Mouse (Mus musculus) spleen, adult 2 months (tissue): ENCODE results near the gene Hdgfl2. TPM values are rescaled to one million over a fixed set of nuclear protein-coding genes. Genes with fewer than 3 reads are reported as not detected.

Source experiments
- DNase-seq, 2 experiments: peaks; one replicate each; pipeline versions ENCODE4 v3.0.0 to v3.0.0-alpha.2; 2012 to 2021; ENCODE audit warnings: low spot score in 2 of 2, low read depth in 1 of 2
- H3K27ac ChIP-seq: fragments of 200-500 bp; 2 replicates; pipeline ENCODE4 v1.5.1; 2012; ENCODE audit warnings: low read length, inconsistent platforms; ENCODE audit not compliant: insufficient read depth
- H3K27me3 ChIP-seq: fragments of 200-500 bp; 2 replicates; pipeline ENCODE4 v1.6.1; 2012; ENCODE audit warnings: mild to moderate bottlenecking, moderate library complexity, low read length, inconsistent platforms; ENCODE audit not compliant: control insufficient read depth, insufficient read depth
- H3K36me3 ChIP-seq: fragments of 200-500 bp; 2 replicates; pipeline ENCODE4 v1.6.1; 2012; ENCODE audit warnings: mild to moderate bottlenecking, low read length, inconsistent platforms; ENCODE audit not compliant: control insufficient read depth, insufficient read depth
- H3K4me1 ChIP-seq: fragments of 200-500 bp; 2 replicates; pipeline ENCODE4 v1.6.1; 2011; ENCODE audit warnings: inconsistent platforms; ENCODE audit not compliant: control insufficient read depth, insufficient read depth, insufficient read length
- H3K4me3 ChIP-seq: fragments of 200-500 bp; 2 replicates; pipeline ENCODE4 v1.5.1; 2011; ENCODE audit warnings: mild to moderate bottlenecking, inconsistent platforms; ENCODE audit not compliant: insufficient read depth, insufficient read length; ENCODE audit errors: extremely low read depth
- CTCF ChIP-seq: fragments of 200-500 bp; IDR thresholded peaks from 2 replicates; pipeline ENCODE4 v1.5.1; 2011; ENCODE audit warnings: mild to moderate bottlenecking, inconsistent platforms; ENCODE audit not compliant: insufficient read depth, insufficient read length, insufficient replicate concordance; ENCODE audit errors: extremely low read depth
- POLR2A ChIP-seq: fragments of 200-500 bp; IDR thresholded peaks from 2 replicates; pipeline ENCODE4 v1.6.1; 2011; ENCODE audit warnings: low read depth, low read length, inconsistent platforms
- WGBS: fragments of 180-500 bp; shearing (Covaris S2); methylation state at CpG from one replicate; pipeline ENCODE4 v1.1.7; 2018; 5-methylcytosine and 5-hydroxymethylcytosine counted together
- polyA plus RNA-seq: library from polyadenylated mRNA; depleted of rRNA; stranded (reverse); fragments of >200 nt; gene quantifications from 2 replicates; pipeline ENCODE4 v1.2.3, GENCODE M21; 2012; rRNA removed

Gene Hdgfl2
- 42.3 and 52.3 TPM in 2 replicates for polyA plus RNA-seq

- DNase-seq, result peak; percentile 99 to 100
- Histone ChIP-seq H3K27ac (peak within 1 kb of the TSS; percentile 69; the same call in 1 of the 2 replicates), H3K27me3 (no peaks in the 10 kb centered on the region), H3K36me3 (peaks cover 8% of the 10 kb centered on the region; the same call in 1 of the 2 replicates), H3K4me3 (peak within 1 kb of the TSS; percentile 97), H3K4me1 (peaks cover 14% of the 10 kb centered on the region)
- TF ChIP-seq CTCF, result no peak
- TF ChIP-seq POLR2A, result peak; percentile 76
- WGBS, result under 1% methylated on average over 61 of the region's 61 CpGs
Measured at GRCm38 (mm10) chr17:56078880-56079795, at the start of gene Hdgfl2. TSS of gene Hdgfl2 (plus strand) at chr17:56079634.

DNA sequence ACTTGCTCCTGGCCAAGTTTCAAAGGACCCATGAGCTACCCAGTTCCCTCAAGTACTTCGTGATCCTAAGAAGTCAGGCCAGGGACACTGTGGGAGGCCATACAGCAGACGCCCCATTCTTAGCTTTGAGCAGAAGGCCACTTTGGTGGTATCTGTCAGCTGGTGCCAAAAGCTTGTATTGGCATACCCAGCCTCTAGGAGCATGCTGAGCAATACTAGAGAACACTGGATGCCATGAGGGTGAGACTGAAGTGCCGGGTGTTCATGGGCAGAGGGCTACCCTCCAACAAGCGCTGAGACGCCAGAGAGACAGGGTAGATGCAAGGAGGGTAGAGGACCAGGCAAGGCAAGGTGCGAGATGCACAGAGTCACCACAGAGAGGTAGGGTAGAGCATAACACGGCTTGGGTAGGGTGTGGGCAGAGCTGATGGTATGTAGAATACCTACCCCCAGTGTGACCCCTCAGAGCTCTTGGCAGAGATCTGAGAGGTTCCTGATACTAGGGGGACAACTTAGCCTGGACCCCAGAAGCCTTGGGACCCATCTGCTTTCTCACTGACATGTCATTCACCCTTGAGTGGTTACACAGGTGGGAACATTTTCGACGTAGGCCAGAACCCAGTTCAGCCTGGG lies 49.1 kb upstream of the Hdgfl2 start:
- WGBS, result 72% methylated on average over 9 of the region's 9 CpGs
- Histone ChIP-seq H3K27ac (peak overlapping the region; percentile 37; the same call in 1 of the 2 replicates), H3K36me3 (0 out of 2 replicates have a peak, but pooled peaks cover 2% of the 10 kb centered on the region), H3K4me3 (no peak overlapping the region), H3K27me3 (no peaks in the 10 kb centered on the region), H3K4me1 (peaks cover 40% of the 10 kb centered on the region; the same call in 1 of the 2 replicates)
- TF ChIP-seq POLR2A (no peak), CTCF (no peak)
- DNase-seq, result no peak

DNA sequence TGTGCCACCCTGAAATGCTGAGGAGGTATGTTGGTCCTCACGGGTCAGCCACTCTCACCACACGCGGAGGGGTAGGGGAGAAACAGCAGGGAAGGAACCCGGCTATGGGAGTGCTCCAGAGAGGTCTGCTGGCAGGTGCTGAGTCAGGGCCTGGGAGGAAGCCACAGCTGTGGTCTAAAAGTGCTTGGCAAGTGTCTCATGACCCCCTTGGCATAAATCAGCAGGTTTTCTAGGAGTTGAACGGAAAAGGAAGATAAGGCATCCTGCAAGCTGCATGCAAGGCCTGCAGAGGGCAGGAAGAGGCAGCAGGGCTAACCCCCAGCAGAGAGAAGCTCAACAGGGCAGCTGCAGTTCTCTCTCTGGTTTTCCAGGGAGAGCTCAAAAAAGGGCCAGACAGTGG lies 48.5 kb upstream of the Hdgfl2 start:
- no peak for TF ChIP-seq CTCF
- TF ChIP-seq POLR2A, result no peak
- Histone ChIP-seq H3K4me1 (peaks cover 39% of the 10 kb centered on the region; the same call in 1 of the 2 replicates), H3K36me3 (0 out of 2 replicates have a peak, but pooled peaks cover 2% of the 10 kb centered on the region), H3K27me3 (no peaks in the 10 kb centered on the region), H3K4me3 (no peak overlapping the region), H3K27ac (peak overlapping the region; percentile 37; the same call in 1 of the 2 replicates)
- DNase-seq, result no peak
- WGBS, result 22% methylated on average over 5 of the region's 5 CpGs

GRCm38 (mm10) chr17:56031431-56031830 lies 48.0 kb upstream of the Hdgfl2 start:
- Histone ChIP-seq H3K27ac (no peak overlapping the region), H3K36me3 (0 out of 2 replicates have a peak, but pooled peaks cover 2% of the 10 kb centered on the region), H3K4me1 (peaks cover 38% of the 10 kb centered on the region; the same call in 1 of the 2 replicates), H3K4me3 (no peak overlapping the region), H3K27me3 (no peaks in the 10 kb centered on the region)
- no peak for DNase-seq
- WGBS, result 79% methylated on average over 7 of the region's 7 CpGs
- TF ChIP-seq POLR2A (no peak), CTCF (no peak)

- TF ChIP-seq POLR2A, result no peak
- no peak for TF ChIP-seq CTCF
- DNase-seq, result no peak
- Histone ChIP-seq H3K4me1 (peaks cover 38% of the 10 kb centered on the region; the same call in 1 of the 2 replicates), H3K36me3 (0 out of 2 replicates have a peak, but pooled peaks cover 2% of the 10 kb centered on the region), H3K4me3 (no peak overlapping the region), H3K27ac (peak overlapping the region; percentile 55), H3K27me3 (no peaks in the 10 kb centered on the region)
- 65% methylated on average over 6 of the region's 6 CpGs for WGBS
Measured at GRCm38 (mm10) chr17:56032127-56032733, 47.2 kb upstream of the Hdgfl2 start.

DNA sequence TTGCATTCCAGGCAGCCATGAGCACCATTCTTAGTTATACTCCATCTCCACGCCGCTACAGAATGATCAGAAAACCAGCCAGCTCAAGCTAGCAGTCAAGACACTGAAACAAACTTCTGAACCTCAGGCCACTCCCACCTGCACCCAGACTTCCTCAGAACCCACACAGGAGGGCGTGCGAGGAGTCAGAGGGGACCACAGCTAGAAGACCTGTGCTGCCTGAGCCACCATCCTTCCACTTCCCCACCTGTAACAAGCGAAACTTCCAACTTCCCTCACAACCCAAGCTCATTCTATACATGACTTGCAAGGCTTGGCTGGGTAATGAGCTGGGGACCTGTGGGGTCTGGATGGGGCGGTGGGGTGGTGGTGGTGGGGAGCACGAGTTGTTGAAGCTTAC lies 46.6 kb upstream of the Hdgfl2 start:
- WGBS, result 14% methylated on average over 7 of the region's 7 CpGs
- no peak for TF ChIP-seq POLR2A
- no peak for TF ChIP-seq CTCF
- peak in 1 of 2 experiments; percentile 67 for DNase-seq
- Histone ChIP-seq H3K4me3 (no peak overlapping the region), H3K4me1 (peaks cover 35% of the 10 kb centered on the region; the same call in 1 of the 2 replicates), H3K27me3 (no peaks in the 10 kb centered on the region), H3K27ac (peak overlapping the region; percentile 15; the same call in 1 of the 2 replicates), H3K36me3 (0 out of 2 replicates have a peak, but pooled peaks cover 2% of the 10 kb centered on the region)
